Mouse (Mus musculus) limb, embryonic 11.5 days (tissue): Measurements from ENCODE around the gene Usp3. TPM values are rescaled to one million over a fixed set of nuclear protein-coding genes. Genes with fewer than 3 reads are reported as not detected.

Experiments used
- ATAC-seq: fragments of 200-750 bp; cut with Nextera tagmentation; 2 replicates; pipeline ENCODE4 v1.8.0; 2017; ENCODE audit warnings: low read depth; ENCODE audit not compliant: insufficient number of reproducible peaks, low FRiP score, low TSS enrichment
- DNase-seq: peaks from one replicate; pipeline ENCODE4 v3.0.0-alpha.2; 2015; ENCODE audit warnings: low spot score
- H3K27ac ChIP-seq: fragments of 300-500 bp; sonication (generic); replicated peaks from 2 replicates; pipeline ENCODE4 v1.5.1; 2014; ENCODE audit warnings: low read depth, mild to moderate bottlenecking, low read length
- H3K27me3 ChIP-seq: fragments of 300-500 bp; sonication (generic); 2 replicates; pipeline ENCODE4 v1.6.1; 2014; ENCODE audit warnings: mild to moderate bottlenecking, low read length, mixed read lengths; ENCODE audit not compliant: control insufficient read depth, insufficient read depth
- H3K36me3 ChIP-seq: fragments of 300-500 bp; sonication (generic); 2 replicates; pipeline ENCODE4 v1.6.1; 2014; ENCODE audit warnings: mild to moderate bottlenecking, low read length, moderate library complexity, mixed read lengths; ENCODE audit not compliant: control insufficient read depth, insufficient read depth
- H3K4me1 ChIP-seq: fragments of 300-500 bp; sonication (generic); 2 replicates; pipeline ENCODE4 v1.6.1; 2014; ENCODE audit warnings: low read length, mixed read lengths; ENCODE audit not compliant: control insufficient read depth, insufficient read depth
- H3K4me2 ChIP-seq: fragments of 300-500 bp; sonication (generic); 2 replicates; pipeline ENCODE4 v1.6.1; 2014; ENCODE audit warnings: low read depth, mild to moderate bottlenecking, moderate library complexity; ENCODE audit not compliant: severe bottlenecking
- H3K4me3 ChIP-seq: fragments of 300-500 bp; sonication (generic); 2 replicates; pipeline ENCODE4 v1.5.1; 2014; ENCODE audit warnings: low read depth, low read length
- H3K9ac ChIP-seq: fragments of 300-500 bp; sonication (generic); 2 replicates; pipeline ENCODE4 v1.6.1; 2014; ENCODE audit warnings: mild to moderate bottlenecking, low read length
- H3K9me3 ChIP-seq: fragments of 300-500 bp; sonication (generic); 2 replicates; pipeline ENCODE4 v1.6.1; 2016; ENCODE audit warnings: low read length; ENCODE audit not compliant: control insufficient read depth
- WGBS: fragments of 180-500 bp; shearing (Covaris S2); extraction: QIAGEN DNeasy Blood & Tissue Kit; methylation state at CpG from one replicate; pipeline ENCODE4 v1.1.7; 2014; 5-methylcytosine and 5-hydroxymethylcytosine counted together
- polyA plus RNA-seq: library from polyadenylated mRNA; unstranded; fragments of >200 nt; fragmentation: Nextera tagmentation; extraction: Ambion mirVana; gene quantifications from 2 replicates; pipeline ENCODE4 v1.2.1, GENCODE M21; 2014

The Usp3 gene
- polyA plus RNA-seq, 1 experiment from 2014 or later: 90.9 TPM

DNA sequence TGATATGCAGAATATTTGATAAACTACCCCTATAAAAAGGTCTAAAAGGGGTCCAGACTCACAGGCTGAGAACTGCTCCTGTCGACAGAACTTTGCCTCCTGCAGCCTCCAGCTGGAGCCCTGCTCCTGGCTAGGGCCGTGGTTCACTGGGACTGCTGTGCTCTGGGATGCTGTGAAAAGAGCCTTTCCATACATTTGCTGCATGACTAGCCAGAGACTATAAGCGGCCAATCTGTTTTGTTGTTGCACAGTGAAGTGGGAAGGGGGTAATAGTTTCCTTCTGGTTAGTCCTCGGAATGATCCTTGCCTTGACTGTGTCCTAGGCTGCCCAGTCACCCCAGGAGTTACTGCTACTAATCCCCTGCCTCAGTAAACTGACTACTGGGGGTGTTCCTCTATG is 86.9 kb downstream of the Usp3 start:
- DNase-seq (no peak), ATAC-seq (no peak)
- Histone ChIP-seq H3K27me3 (no peaks in the 10 kb centered on the region), H3K36me3 (peaks cover 29% of the 10 kb centered on the region), H3K9ac (no peak overlapping the region; the same call in 1 of the 2 replicates), H3K4me2 (no peak overlapping the region), H3K4me3 (no peak overlapping the region), H3K27ac (no peak overlapping the region), H3K9me3 (no peaks in the 10 kb centered on the region), H3K4me1 (peaks cover 5% of the 10 kb centered on the region; the same call in 1 of the 2 replicates)
- 83% methylated on average over 4 of the region's 4 CpGs for WGBS

GRCm38 (mm10) chr9:66505141-66505917 is 87.6 kb downstream of the Usp3 start:
- 78% methylated on average over 9 of the region's 9 CpGs for WGBS
- Histone ChIP-seq H3K4me2 (no peak overlapping the region), H3K9ac (no peak overlapping the region), H3K27me3 (no peaks in the 10 kb centered on the region), H3K9me3 (no peaks in the 10 kb centered on the region), H3K4me1 (peaks cover 2% of the 10 kb centered on the region; the same call in 1 of the 2 replicates), H3K27ac (no peak overlapping the region), H3K36me3 (peaks cover 32% of the 10 kb centered on the region), H3K4me3 (no peak overlapping the region)
- ATAC-seq (no peak), DNase-seq (no peak)

DNA sequence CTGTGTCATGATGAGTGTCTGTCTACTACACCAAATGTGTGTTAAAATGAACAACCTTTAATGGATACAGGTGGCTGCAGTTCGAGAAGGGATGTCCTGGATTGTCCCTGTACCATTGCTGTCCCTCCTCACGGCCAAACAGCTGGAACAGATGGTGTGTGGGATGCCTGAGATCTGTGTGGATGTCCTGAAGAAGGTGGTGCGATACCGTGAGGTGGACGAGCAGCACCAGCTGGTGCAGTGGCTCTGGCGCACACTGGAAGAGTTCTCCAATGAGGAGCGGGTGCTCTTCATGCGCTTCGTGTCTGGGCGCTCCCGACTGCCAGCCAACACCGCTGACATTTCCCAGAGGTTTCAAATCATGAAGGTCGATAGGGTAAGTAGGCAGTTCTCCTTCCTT is 88.4 kb downstream of the Usp3 start:
- 92% methylated on average over 13 of the region's 13 CpGs for WGBS
- ATAC-seq: no peak
- no peak overlapping the region for H3K4me2 ChIP-seq
- no peaks in the 10 kb centered on the region for H3K4me1 ChIP-seq
- no peak overlapping the region for H3K27ac ChIP-seq
- peaks cover 34% of the 10 kb centered on the region for H3K36me3 ChIP-seq
- no peaks in the 10 kb centered on the region for H3K27me3 ChIP-seq
- H3K4me3 ChIP-seq: no peak overlapping the region
- H3K9ac ChIP-seq: no peak overlapping the region
- DNase-seq: no peak
- H3K9me3 ChIP-seq: no peaks in the 10 kb centered on the region

DNA sequence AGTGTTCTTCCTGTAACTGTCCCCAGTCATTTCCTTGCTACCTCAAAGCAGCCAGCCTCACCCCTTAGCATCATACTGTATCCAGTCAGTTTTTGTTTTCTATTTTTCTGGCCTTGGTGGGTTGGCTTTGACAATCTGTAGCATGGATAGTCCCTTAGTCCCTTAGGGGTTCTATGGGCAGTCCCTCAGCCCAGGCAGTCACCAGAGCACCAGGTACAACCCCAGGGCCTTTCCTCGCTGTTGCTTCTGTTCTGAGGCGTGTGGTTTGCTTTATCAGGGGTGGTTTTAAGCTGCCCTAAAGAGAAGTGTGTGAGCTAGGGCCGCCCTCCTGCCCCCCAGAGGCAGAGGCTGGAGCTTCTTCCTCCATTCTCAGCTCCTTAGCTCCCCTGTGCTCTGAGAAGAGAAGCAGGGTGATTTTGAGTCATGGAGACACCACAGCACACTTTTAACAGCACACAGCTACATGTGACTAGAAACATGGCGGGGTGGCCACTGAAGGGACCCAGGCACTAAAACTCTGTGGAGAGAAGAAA is 89.0 kb downstream of the Usp3 start:
- H3K9me3 ChIP-seq: no peaks in the 10 kb centered on the region
- no peak overlapping the region for H3K4me3 ChIP-seq
- ATAC-seq (no peak), DNase-seq (no peak)
- peaks cover 32% of the 10 kb centered on the region for H3K36me3 ChIP-seq
- H3K27me3 ChIP-seq: no peaks in the 10 kb centered on the region
- WGBS: 86% methylated on average over 4 of the region's 4 CpGs
- no peaks in the 10 kb centered on the region for H3K4me1 ChIP-seq
- no peak overlapping the region for H3K27ac ChIP-seq
- no peak overlapping the region for H3K9ac ChIP-seq
- no peak overlapping the region for H3K4me2 ChIP-seq

DNA sequence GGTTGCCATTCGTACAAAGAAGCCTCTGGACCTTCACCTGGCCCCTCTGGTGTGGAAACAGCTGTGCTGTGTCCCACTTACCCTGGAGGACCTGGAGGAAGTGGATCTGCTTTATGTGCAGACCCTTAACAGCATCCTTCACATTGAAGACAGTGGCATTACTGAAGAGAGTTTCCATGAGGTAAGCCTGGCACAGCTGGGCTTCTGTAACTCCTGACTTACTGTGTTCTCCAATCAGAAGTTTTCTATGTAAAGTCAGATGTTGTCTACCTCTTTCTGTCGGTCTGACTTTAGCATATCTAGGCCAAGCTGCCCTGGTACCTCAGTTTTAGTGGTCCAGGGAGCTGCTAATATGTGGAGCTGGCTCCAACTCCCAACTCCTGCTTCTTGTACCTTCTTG is 91.7 kb downstream of the Usp3 start:
- WGBS: 76% methylated on average over 2 of the region's 2 CpGs
- Histone ChIP-seq H3K9me3 (no peaks in the 10 kb centered on the region), H3K4me3 (no peak overlapping the region), H3K36me3 (peaks cover 26% of the 10 kb centered on the region), H3K4me2 (no peak overlapping the region), H3K27me3 (no peaks in the 10 kb centered on the region), H3K9ac (no peak overlapping the region), H3K4me1 (no peaks in the 10 kb centered on the region), H3K27ac (no peak overlapping the region)
- ATAC-seq (no peak), DNase-seq (no peak)

- DNase-seq (no peak), ATAC-seq (no peak)
- Histone ChIP-seq H3K27ac (no peak overlapping the region), H3K4me3 (no peak overlapping the region), H3K36me3 (peaks cover 20% of the 10 kb centered on the region; the same call in 1 of the 2 replicates), H3K4me2 (no peak overlapping the region), H3K27me3 (no peaks in the 10 kb centered on the region), H3K9me3 (no peaks in the 10 kb centered on the region), H3K4me1 (no peaks in the 10 kb centered on the region), H3K9ac (no peak overlapping the region)
Observed at GRCm38 (mm10) chr9:66493992-66494391, 99.0 kb downstream of the Usp3 start.

GRCm38 (mm10) chr9:66492361-66492760 is 100.6 kb downstream of the Usp3 start:
- Histone ChIP-seq H3K27me3 (no peaks in the 10 kb centered on the region), H3K4me2 (no peak overlapping the region), H3K36me3 (peaks cover 18% of the 10 kb centered on the region), H3K9ac (no peak overlapping the region), H3K27ac (no peak overlapping the region), H3K4me3 (no peak overlapping the region), H3K4me1 (no peaks in the 10 kb centered on the region), H3K9me3 (no peaks in the 10 kb centered on the region)
- no peak for ATAC-seq
- DNase-seq: no peak
- WGBS: 93% methylated on average over 1 of the region's 1 CpGs

DNA sequence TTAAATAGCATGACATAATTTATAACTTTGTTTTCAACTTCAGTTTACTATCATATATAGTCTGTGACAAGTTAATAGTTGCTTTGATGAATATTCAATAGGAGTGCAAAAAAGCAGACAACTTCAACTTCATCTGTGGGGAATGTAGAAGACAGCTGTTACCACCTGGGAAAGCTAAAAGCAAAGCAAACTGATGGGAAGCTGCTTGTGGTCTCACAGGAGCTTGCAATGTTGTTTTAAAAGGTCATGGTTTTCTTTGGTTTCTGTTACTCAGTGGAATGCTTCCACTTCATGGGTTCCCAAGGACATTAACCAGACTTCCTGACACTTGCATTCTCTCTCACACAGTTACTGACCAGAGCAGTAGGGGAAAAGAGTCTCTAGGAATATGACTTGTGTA is 104.2 kb downstream of the Usp3 start:
- Histone ChIP-seq H3K4me3 (no peak overlapping the region), H3K4me2 (no peak overlapping the region), H3K9ac (no peak overlapping the region), H3K4me1 (no peaks in the 10 kb centered on the region), H3K27me3 (no peaks in the 10 kb centered on the region), H3K36me3 (peaks cover 10% of the 10 kb centered on the region), H3K9me3 (no peaks in the 10 kb centered on the region), H3K27ac (no peak overlapping the region)
- no peak for ATAC-seq
- DNase-seq: no peak

GRCm38 (mm10) chr9:66483429-66483828 is 109.5 kb downstream of the Usp3 start:
- WGBS: 88% methylated on average over 3 of the region's 3 CpGs
- ATAC-seq (no peak), DNase-seq (no peak)
- Histone ChIP-seq H3K4me1 (no peaks in the 10 kb centered on the region), H3K36me3 (peaks cover 10% of the 10 kb centered on the region), H3K4me2 (no peak overlapping the region), H3K9ac (no peak overlapping the region), H3K27ac (no peak overlapping the region), H3K27me3 (no peaks in the 10 kb centered on the region), H3K4me3 (no peak overlapping the region), H3K9me3 (no peaks in the 10 kb centered on the region)
